Mouse (Mus musculus) liver, postnatal 0 days (tissue): ENCODE results near the gene Lef1.

Experiments used
- CTCF ChIP-seq: sonication (generic); IDR thresholded peaks from 2 replicates; pipeline ENCODE4 v1.5.1; 2016; ENCODE audit warnings: antibody characterized with exemption, low read depth
- EP300 ChIP-seq: IDR thresholded peaks from 2 replicates; pipeline ENCODE4 v1.6.1; 2016; ENCODE audit warnings: antibody characterized with exemption, low read depth, mild to moderate bottlenecking

- TF ChIP-seq CTCF (no peak), EP300 (no peak)
These were observed 136.3 kb downstream of the Lef1 start for GRCm38 (mm10) chr3:131246579-131247046.
